Mouse (Mus musculus): ENCODE data around the gene Scyl3. TPM values are rescaled to one million over a fixed set of nuclear protein-coding genes. Genes with fewer than 3 reads are reported as not detected.

The Scyl3 gene
- 10 to 100 TPM; 38.1 to 44.6 TPM for total RNA-seq (2023)

GRCm38 (mm10) chr1:163928846-163929245 is at the start of gene Scyl3:
Gene Scyl3, plus strand, starts transcription at chr1:163929100.

DNA sequence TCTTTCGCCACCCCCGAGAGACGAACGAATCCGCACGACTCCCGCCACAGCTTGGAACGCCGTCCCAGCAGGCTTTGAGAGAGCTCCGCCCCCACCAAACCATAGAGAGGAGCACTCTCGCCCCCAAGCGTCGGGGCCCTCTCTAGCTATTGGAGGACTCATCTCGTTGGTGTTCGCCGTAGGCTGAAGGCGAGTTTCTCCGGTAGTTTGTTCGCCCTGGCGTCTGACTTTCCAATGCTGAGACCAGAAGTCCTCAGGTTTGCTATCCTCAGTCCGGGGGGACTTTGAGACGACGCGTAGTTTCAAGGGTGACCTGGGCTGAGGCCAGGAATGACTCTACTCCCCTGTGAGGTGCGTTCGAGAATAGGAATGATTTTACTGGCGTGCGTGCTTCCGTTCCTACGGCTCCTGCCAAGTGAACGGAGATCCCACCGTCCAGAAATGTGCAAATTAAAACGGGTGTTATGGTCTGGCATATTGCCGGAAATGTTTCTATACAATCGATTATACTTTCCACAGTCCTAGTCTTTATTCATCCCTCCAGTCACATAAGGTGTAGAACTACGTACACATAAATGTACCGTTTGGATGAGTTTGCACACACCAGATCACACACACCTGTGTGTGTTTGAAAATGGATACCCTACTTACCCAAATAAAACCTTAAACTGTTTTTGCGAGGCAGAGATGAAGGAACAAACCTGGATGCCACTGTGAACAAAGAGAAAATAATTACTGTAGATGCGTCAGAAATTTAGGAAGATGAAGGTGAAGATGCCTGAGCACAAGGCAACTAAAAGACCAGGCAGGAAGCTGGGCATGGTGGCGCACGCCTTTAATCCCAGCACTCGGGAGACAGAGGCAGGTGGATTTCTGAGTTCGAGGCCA is 66.1 kb downstream of the Scyl3 start, which contains the start of the genes BC055324 and Mettl18:
Gene BC055324, minus strand, starts transcription at position 76 of the 888 bp plus-strand sequence.
Gene Mettl18, plus strand, starts transcription at position 169 of the 888 bp plus-strand sequence.

Other genes starting within 250 kb of the Scyl3 start
- not detected for gene Mettl11b, start 203.9 kb upstream of the Scyl3 start, total RNA-seq (2023)
- gene Kifap3, start 149.5 kb upstream of the Scyl3 start, total RNA-seq (2023), result 1 to 10 TPM; 3.8 to 4.6 TPM
- gene BC055324, start 65.7 kb downstream of the Scyl3 start, total RNA-seq (2023), result 1 to 10 TPM; 2.0 to 5.5 TPM
- 1 to 10 TPM; 6.7 to 9.6 TPM for gene Mettl18, start 65.8 kb downstream of the Scyl3 start, total RNA-seq (2023)
- not detected for gene Sele, start 119.1 kb downstream of the Scyl3 start, total RNA-seq (2023)
- gene Sell, start 132.9 kb downstream of the Scyl3 start, total RNA-seq (2023), result 100 to 1,000 TPM; 590 to 641 TPM
- gene Selp, start 186.2 kb downstream of the Scyl3 start, total RNA-seq (2023), result 1 to 10 TPM in 1 of 2 experiments, under 1 TPM in 1; 0.47 to 1.2 TPM
- gene F5, start 222.7 kb downstream of the Scyl3 start, total RNA-seq (2023), result under 1 TPM; 0.21 to 0.82 TPM